Mouse (Mus musculus) kidney, adult 2 months (tissue): ENCODE data around the gene Nav1.

ENCODE experiments used
- CTCF ChIP-seq: fragments of 200-500 bp; conservative IDR thresholded peaks from 2 replicates; pipeline ENCODE4 v1.5.1; 2011; ENCODE audit warnings: low read depth, mild to moderate bottlenecking, control low read depth, low read length, moderate library complexity, mixed read lengths; ENCODE audit not compliant: insufficient read depth, insufficient read length
- POLR2A ChIP-seq: fragments of 200-500 bp; IDR thresholded peaks from one replicate; pipeline ENCODE4 v1.6.1; 2011; ENCODE audit warnings: low read depth, low read length, control low read depth

- no peak for TF ChIP-seq POLR2A
- no peak for TF ChIP-seq CTCF
These were observed 25.1 kb upstream of the Nav1 start for GRCm38 (mm10) chr1:135632199-135632598.
